Mouse (Mus musculus): Measurements from ENCODE around the gene Sh3bp2.

GRCm38 (mm10) chr5:34535831-34536230, 10.2 kb downstream of the Sh3bp2 start:
- TF ChIP-seq EP300 (IDR thresholded peaks at IDR 0.05; ENCODE audit: insufficient read depth, low read depth, low read length) (no peak), POLR2A (IDR thresholded peaks at IDR 0.05; ENCODE audit: insufficient read depth, low read depth, low read length) (no peak)
